Mouse (Mus musculus): ENCODE measurements at regions not wholly inside any gene's neighbourhood (a gene's known extent, or its start where the extent isn't known, plus 50 kb on each side); places are given as distances from the start of the nearest gene placed in this dataset.

- TF ChIP-seq ZC3H11A (IDR thresholded peaks at IDR 0.05; ENCODE audit: low read depth, low read length) (no peak), CTCF (conservative IDR thresholded peaks at IDR 0.05 in 1 of 2, IDR thresholded peaks at IDR 0.05 in 1 of 2; ENCODE audit: low read depth in 2 of 2, low read length in 2 of 2) (no peak), TBP (conservative IDR thresholded peaks at IDR 0.05; ENCODE audit: low read depth, low read length) (no peak), RAD21 (IDR thresholded peaks at IDR 0.05; ENCODE audit: low read depth, low read length) (no peak), ZNF384 (IDR thresholded peaks at IDR 0.05; ENCODE audit: low read depth, low read length) (no peak), E2F4 (IDR thresholded peaks at IDR 0.05; ENCODE audit: insufficient replicate concordance, low read depth, low read length) (no peak), SMC3 (IDR thresholded peaks at IDR 0.05; ENCODE audit: low read depth, low read length) (no peak), POLR2A (IDR thresholded peaks at IDR 0.05; ENCODE audit: low read depth, low read length) (no peak)
Observed at GRCm38 (mm10) chr9:51397589-51398220, 69.0 kb upstream of the 1810046K07Rik start.
